Mouse (Mus musculus): ENCODE measurements around the gene Klhl3. TPM values are rescaled to one million over a fixed set of nuclear protein-coding genes. Genes with fewer than 3 reads are reported as not detected.

Klhl3 gene
- polyA plus RNA-seq, 1 experiment from 2014 or later = 0.35 TPM

DNA sequence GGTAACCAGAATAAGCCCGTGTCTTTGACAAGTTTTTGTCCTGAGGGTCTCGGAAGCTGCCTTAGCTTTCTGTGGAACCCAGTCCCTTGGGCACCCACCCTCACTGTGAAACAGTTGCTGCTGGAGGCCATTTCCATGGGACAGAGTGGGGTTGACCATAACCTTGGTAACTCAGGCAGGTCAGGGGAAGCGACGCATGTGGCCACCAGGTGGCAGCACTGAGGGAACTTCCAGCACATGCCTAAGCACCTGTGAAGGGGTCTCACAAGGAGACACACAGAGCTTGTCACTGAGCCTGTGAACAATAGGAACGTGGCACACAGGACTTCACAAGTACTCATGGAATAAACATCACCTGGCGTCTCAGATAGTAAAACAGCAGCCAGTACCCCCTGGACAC is 81.6 kb downstream of the Klhl3 start:
- no peak for DNase-seq (ENCODE audit: low read depth, low spot score)
- in situ Hi-C loops (cut with MboI; ENCODE audit: low pct_unique_long_range_greater_than_20kb) = no loop called here
- TF ChIP-seq CTCF (IDR thresholded peaks at IDR 0.05) = peak; percentile 77
- ChIA-PET CTCF (interaction anchor here (1.0 to 3.1 kb wide), 5 partner anchors 8 to 118 kb away, joined by 3 to 9 read pairs (median 3); no protein-coding TSS in a partner anchor), POLR2A (no interaction called here)
- H3K27me3 ChIP-seq = peaks cover 10% of the 10 kb centered on the region
- ATAC-seq = peak; percentile 39

DNA sequence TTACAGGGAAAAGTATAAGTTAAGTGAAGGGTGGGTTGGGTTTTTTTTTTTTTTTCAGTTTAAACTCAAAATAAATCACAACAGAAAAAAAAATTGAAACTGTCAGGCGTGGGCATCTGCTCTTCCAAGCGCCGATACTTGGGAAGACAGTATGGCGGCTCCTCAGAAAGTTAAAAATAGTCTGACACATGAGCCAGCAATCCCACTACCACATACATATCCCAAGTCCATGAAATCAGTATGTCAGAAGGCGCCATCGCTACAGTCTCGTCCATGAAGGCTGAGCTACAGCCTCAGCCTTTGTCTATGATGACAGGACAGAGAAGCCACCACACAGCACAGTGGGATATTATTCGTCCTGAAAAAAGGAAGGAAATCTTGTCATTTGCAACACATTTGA is 86.3 kb downstream of the Klhl3 start:
- ChIA-PET CTCF (no interaction called here), POLR2A (no interaction called here)
- in situ Hi-C loops (cut with MboI; ENCODE audit: low pct_unique_long_range_greater_than_20kb) = no loop called here
- TF ChIP-seq CTCF (IDR thresholded peaks at IDR 0.05) = no peak
- DNase-seq (ENCODE audit: low read depth, low spot score) (no peak), ATAC-seq (no peak)
- peaks cover 3% of the 10 kb centered on the region for H3K27me3 ChIP-seq

DNA sequence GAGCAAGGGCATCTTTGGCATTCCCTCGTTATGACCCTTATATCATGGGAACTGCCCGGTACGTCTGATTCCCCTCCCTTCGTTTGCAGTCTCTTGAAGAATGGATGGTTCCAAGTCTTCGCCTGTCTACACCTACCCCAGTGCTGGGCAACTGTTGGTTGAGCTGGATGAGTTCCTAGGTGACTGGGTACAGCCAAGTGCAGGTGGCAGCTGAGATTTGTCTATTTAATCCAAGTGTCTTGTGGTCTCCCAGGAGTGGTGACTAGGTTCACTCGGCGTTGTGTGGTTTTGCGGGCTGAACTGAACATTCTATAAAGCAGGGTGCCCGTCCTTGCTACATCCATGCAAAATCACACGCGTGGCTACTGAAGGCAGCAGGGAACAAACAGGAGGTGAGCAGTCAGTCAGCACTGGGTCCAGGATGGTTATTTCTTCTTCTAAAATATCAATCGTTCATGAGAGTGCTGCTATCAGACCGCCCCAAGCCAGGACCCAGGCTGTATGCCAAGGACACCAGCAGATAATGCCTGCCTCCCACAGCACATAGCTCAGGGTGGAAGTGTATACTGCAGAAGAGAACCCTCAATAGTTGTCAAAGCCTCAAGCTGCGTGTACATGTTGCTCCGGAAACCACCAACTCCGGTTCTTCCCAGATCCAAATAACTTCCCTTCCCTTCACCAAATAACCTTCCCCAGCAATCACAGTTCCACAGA is 87.5 kb downstream of the Klhl3 start:
- ChIA-PET CTCF (interaction anchor here (1.6 kb wide), 1 partner anchor 11 kb away, joined by 5 read pairs; no protein-coding TSS in a partner anchor), POLR2A (no interaction called here)
- in situ Hi-C loops (cut with MboI; ENCODE audit: low pct_unique_long_range_greater_than_20kb) = no loop called here
- DNase-seq (ENCODE audit: low read depth, low spot score) (no peak), ATAC-seq (no peak)
- TF ChIP-seq CTCF (IDR thresholded peaks at IDR 0.05) = no peak
- peaks cover 3% of the 10 kb centered on the region for H3K27me3 ChIP-seq

DNA sequence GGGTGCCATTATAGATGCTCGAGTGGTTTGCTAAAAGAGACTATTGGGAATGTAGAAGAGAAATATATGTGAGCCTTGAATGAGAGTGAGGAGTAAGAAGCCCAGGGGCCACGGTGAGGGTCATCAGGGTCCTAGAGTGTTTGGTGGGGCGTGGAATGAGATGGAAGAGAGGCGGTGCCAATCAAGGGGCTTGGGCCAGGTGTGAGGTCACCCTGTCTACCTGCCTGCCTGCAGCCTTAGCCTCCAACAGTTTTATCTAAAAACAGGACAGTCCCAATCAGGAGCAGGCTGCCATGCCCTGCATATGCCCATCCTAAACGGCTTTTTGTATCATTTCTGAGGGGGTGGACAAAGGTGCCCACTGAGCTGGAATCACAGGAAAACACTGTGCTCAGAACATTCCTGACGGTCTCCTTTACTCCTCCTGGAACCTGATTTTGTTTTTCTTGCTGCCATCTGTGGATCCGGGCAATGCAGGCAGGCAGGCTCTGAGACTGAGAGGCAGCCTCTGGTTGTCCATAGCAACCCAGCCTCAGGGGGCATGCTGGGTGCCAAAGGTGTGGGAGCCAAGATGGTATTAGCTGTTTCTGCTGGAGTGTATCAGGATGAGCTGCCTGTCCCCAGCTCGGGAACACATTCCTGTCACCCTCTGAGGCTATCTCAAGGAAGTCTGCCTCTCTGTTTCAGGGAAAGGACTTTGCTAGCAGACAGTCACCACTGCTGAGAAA is 89.5 kb downstream of the Klhl3 start:
- no peak for TF ChIP-seq CTCF (IDR thresholded peaks at IDR 0.05)
- POLR2A ChIA-PET = no interaction called here
- H3K27me3 ChIP-seq = no peaks in the 10 kb centered on the region
- CTCF ChIA-PET = no interaction called here
- ATAC-seq = no peak
- no peak for DNase-seq (ENCODE audit: low read depth, low spot score)
- in situ Hi-C loops (cut with MboI; ENCODE audit: low pct_unique_long_range_greater_than_20kb) = loop anchor here (25.0 kb wide), 1 partner anchor 563 kb away; no protein-coding TSS in a partner anchor

DNA sequence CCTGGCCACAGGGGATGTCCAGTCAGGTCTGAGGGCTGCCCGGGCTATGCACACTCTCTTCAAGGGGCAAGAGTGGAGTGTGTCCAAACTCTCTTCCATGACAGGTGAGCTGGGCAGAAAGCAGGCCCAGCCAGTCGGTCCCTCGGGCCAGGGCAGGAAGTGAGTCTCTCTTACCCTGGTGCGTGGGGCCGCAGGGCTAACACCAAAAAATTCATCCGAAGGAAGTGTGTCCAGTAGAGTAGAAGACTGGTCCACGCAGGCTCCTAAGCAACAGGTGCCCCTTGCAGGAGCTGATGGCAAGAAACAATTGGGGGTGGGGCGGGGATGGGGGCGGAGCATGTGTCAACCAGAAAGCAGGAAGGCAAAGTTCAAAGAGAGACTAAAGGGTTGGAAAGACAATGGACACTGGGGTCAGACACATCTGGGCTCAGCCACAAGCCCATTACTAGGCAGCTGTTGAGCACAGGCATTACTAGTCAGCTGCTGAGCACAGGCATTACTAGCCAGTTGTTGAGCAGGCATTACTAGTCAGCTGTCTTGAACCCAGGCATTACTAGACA is 90.3 kb downstream of the Klhl3 start:
- no peak for TF ChIP-seq CTCF (IDR thresholded peaks at IDR 0.05)
- CTCF ChIA-PET = no interaction called here
- no peak for DNase-seq (ENCODE audit: low read depth, low spot score)
- POLR2A ChIA-PET = interaction anchor here (1.2 kb wide), 1 partner anchor 100 kb away, joined by 3 read pairs; no protein-coding TSS in a partner anchor
- ATAC-seq = no peak
- H3K27me3 ChIP-seq = no peaks in the 10 kb centered on the region
- in situ Hi-C loops (cut with MboI; ENCODE audit: low pct_unique_long_range_greater_than_20kb) = loop anchor here (25.0 kb wide), 1 partner anchor 564 kb away; no protein-coding TSS in a partner anchor

DNA sequence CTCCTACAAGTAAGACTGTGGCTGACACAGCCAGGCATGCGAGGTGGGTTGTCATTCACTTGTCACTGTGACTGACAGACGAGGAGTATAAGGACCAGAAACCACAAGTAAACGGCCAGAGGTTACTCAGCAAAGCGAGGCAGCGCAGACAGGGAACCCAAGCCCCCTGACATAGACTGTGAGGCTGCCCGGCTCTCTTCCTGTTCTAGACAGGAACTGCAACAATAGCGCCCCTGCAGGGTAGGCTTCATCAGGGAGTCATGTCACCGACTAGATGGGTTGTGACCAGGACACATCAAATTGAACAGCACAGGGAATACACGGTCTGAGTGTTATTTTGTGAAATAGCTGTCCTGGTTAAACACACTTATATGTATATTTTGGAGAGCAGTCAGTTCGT is 93.0 kb downstream of the Klhl3 start:
- CTCF ChIA-PET = interaction anchor here (1.7 kb wide), 1 partner anchor 25 kb away, joined by 4 read pairs; no protein-coding TSS in a partner anchor
- in situ Hi-C loops (cut with MboI; ENCODE audit: low pct_unique_long_range_greater_than_20kb) = loop anchor here (25.0 kb wide), 1 partner anchor 567 kb away; no protein-coding TSS in a partner anchor
- ATAC-seq (no peak), DNase-seq (ENCODE audit: low read depth, low spot score) (no peak)
- TF ChIP-seq CTCF (IDR thresholded peaks at IDR 0.05) = no peak
- H3K27me3 ChIP-seq = peaks cover 5% of the 10 kb centered on the region
- POLR2A ChIA-PET = no interaction called here

DNA sequence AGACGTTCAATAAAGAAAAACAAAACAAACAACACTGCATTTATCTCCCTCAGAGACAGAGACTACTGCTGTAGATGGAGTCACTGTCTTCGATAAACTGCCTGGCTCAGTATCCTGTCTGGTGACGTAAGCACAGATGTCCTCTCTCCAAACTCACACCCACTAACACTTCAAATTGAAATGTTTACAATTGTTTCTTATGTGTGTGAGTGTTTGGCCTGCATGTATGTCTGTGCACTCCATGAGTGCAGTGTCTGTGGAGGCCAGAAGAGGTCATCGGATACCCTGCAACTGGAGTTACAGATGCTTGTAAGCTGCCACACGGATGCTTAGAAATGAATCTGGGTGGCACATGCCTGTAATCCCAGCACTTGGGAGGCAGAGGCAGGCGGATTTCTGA is 96.1 kb downstream of the Klhl3 start:
- ChIA-PET CTCF (interaction anchor here (1.2 kb wide), 1 partner anchor 29 kb away, joined by 3 read pairs; no protein-coding TSS in a partner anchor), POLR2A (no interaction called here)
- in situ Hi-C loops (cut with MboI; ENCODE audit: low pct_unique_long_range_greater_than_20kb) = loop anchor here (25.0 kb wide), 1 partner anchor 570 kb away; no protein-coding TSS in a partner anchor
- DNase-seq (ENCODE audit: low read depth, low spot score) (no peak), ATAC-seq (no peak)
- no peak for TF ChIP-seq CTCF (IDR thresholded peaks at IDR 0.05)
- H3K27me3 ChIP-seq = peaks cover 5% of the 10 kb centered on the region

DNA sequence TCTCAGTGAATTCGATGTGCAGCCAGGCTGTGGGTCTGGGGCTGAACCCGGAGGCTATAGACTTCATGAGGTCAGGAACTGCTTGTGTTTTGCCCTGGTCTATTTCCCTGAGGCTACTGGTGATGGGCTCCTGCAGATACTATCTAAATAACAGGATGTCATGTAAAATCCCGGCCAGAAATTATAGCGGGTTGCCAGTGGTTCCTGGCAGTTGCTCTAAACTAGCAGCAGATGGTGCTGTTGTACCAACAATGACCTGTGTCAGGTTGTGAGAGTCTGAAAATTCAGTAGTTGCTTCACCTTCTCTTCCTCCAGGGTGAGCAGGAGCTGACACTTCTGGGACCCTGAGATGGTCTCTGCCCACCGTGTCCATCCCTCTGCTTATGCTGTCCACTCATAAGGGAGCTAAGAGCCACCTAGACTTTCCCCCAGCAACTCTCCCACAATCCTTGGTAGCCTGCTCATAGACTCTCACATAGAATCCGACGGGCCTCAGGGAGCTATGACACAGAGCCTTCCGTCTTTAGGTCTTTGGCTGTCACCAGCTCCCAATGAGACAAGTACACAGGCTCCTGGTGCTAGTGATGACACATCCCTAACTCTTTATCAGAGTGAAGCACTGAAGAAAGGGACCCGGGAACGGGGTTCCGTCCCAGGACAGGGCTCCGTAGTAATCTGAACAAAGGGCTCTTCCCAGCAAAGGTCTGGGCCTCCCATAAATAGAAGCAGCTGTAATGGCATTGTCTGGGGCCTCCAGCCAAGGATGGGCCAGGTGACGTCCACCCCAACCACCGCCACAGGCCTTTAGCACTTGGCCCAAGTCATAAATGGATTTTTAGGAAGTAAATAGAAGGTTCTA is 101.1 kb downstream of the Klhl3 start:
- peak; percentile 13 for DNase-seq (ENCODE audit: low read depth, low spot score)
- TF ChIP-seq CTCF (IDR thresholded peaks at IDR 0.05) = peak; percentile 91
- ChIA-PET CTCF (interaction anchor here (0.6 to 1.4 kb wide), 13 partner anchors 9 to 264 kb away, joined by 3 to 7 read pairs (median 3); partner anchors contain the start of gene Idnk), POLR2A (no interaction called here)
- in situ Hi-C loops (cut with MboI; ENCODE audit: low pct_unique_long_range_greater_than_20kb) = loop anchor here (25.0 kb wide), 1 partner anchor 575 kb away; no protein-coding TSS in a partner anchor
- peaks cover 7% of the 10 kb centered on the region for H3K27me3 ChIP-seq
- peak; percentile 75 for ATAC-seq

DNA sequence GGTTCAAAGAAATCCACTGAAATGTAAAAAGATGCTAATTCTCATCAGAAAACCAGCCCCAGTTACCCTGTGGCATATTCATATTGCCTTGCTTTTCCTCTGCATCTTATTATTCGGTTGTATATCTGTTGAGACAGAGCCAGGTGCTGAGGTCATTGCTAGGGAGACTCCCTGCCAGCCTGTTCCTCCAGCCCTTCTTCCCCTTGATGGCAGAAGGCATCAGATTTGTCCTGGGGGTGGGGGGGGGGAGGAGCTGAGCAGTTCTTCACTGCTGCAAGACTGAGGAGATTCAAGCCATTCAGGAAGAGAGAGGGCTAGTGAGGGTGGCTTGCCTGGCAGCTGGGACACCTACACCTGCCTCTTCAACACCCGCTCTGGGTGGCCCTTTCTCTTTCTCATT is 101.9 kb downstream of the Klhl3 start:
- TF ChIP-seq CTCF (IDR thresholded peaks at IDR 0.05) = no peak
- in situ Hi-C loops (cut with MboI; ENCODE audit: low pct_unique_long_range_greater_than_20kb) = loop anchor here (25.0 kb wide), 1 partner anchor 576 kb away; no protein-coding TSS in a partner anchor
- DNase-seq (ENCODE audit: low read depth, low spot score) (no peak), ATAC-seq (no peak)
- POLR2A ChIA-PET = no interaction called here
- CTCF ChIA-PET = interaction anchor here (0.7 kb wide), 1 partner anchor 138 kb away, joined by 3 read pairs; no protein-coding TSS in a partner anchor
- peaks cover 3% of the 10 kb centered on the region for H3K27me3 ChIP-seq

DNA sequence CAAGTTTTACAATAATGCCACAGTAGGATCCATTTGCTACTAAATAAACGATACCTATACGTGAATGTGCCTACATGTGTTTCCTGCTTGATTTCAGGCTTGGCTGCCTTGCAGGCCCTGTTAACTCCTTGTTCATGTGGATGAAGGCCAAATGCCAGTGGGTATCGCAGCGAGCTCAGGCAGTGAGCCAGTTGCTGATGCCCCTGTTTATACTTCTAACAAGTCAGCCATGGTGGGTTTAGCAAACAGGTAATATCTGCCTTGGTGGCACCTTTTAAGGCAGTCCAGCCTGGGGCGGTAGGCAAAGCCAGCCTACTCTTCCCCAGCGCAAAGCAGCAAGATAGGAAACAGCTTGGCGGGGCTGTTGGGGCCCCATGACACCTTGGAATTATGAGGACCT is 103.0 kb downstream of the Klhl3 start:
- no peak for TF ChIP-seq CTCF (IDR thresholded peaks at IDR 0.05)
- in situ Hi-C loops (cut with MboI; ENCODE audit: low pct_unique_long_range_greater_than_20kb) = loop anchor here (25.0 kb wide), 1 partner anchor 577 kb away; no protein-coding TSS in a partner anchor
- ChIA-PET CTCF (no interaction called here), POLR2A (no interaction called here)
- ATAC-seq (no peak), DNase-seq (ENCODE audit: low read depth, low spot score) (no peak)
- peaks cover 3% of the 10 kb centered on the region for H3K27me3 ChIP-seq
